Mouse (Mus musculus) MEL (cell line): ENCODE measurements around the gene Fxyd7.

ENCODE experiments used
- CTCF ChIP-seq, 3 experiments: IDR thresholded peaks in 2 of 3; conservative IDR thresholded peaks in 1 of 3; 2 replicates each; pipeline ENCODE4 v1.5.1; 2011 to 2012; ENCODE audit warnings: low read length in 3 of 3, low read depth in 2 of 3, mild to moderate bottlenecking in 2 of 3, improper control_type of control experiment in 1 of 3, inconsistent platforms in 1 of 3, mixed read lengths in 1 of 3, moderate library complexity in 1 of 3; ENCODE audit not compliant: control insufficient read depth in 1 of 3, insufficient read depth in 1 of 3, poor library complexity in 1 of 3, severe bottlenecking in 1 of 3
- E2F4 ChIP-seq: IDR thresholded peaks from 2 replicates; pipeline ENCODE4 v1.6.1; 2011; ENCODE audit warnings: low read depth, low read length, improper control_type of control experiment, borderline replicate concordance
- GATA1 ChIP-seq: IDR thresholded peaks from 2 replicates; pipeline ENCODE4 v1.6.1; 2011; ENCODE audit warnings: low read depth, low read length, improper control_type of control experiment
- NELFE ChIP-seq: IDR thresholded peaks from 2 replicates; pipeline ENCODE4 v1.6.1; 2011; ENCODE audit warnings: low read depth, low read length, improper control_type of control experiment
- POLR2A ChIP-seq, 2 experiments: IDR thresholded peaks; 2 replicates each; pipeline ENCODE4 v1.6.1; 2011 to 2012; ENCODE audit warnings: low read length in 2 of 2, mild to moderate bottlenecking in 2 of 2, control low read depth in 1 of 2, improper control_type of control experiment in 1 of 2, low read depth in 1 of 2, moderate library complexity in 1 of 2; ENCODE audit not compliant: control insufficient read depth in 1 of 2, insufficient read depth in 1 of 2, poor library complexity in 1 of 2
- POLR2AphosphoS2 ChIP-seq: IDR thresholded peaks from 2 replicates; pipeline ENCODE4 v1.6.1; 2011; ENCODE audit warnings: low read length, improper control_type of control experiment
- SMC3 ChIP-seq: IDR thresholded peaks from 2 replicates; pipeline ENCODE4 v1.6.1; 2011; ENCODE audit warnings: low read depth, low read length, improper control_type of control experiment
- TBP ChIP-seq: IDR thresholded peaks from 2 replicates; pipeline ENCODE4 v1.8.0; 2011; ENCODE audit warnings: low read depth, low read length, improper control_type of control experiment
- USF2 ChIP-seq, 2 experiments: IDR thresholded peaks; 2 replicates each; pipeline ENCODE4 v1.6.1; 2011 to 2012; ENCODE audit warnings: improper control_type of control experiment in 2 of 2, low read length in 2 of 2, borderline replicate concordance in 1 of 2, inconsistent platforms in 1 of 2, low read depth in 1 of 2, mild to moderate bottlenecking in 1 of 2; ENCODE audit not compliant: insufficient read depth in 1 of 2
- ZMIZ1 ChIP-seq: IDR thresholded peaks from 2 replicates; pipeline ENCODE4 v1.6.1; 2012; ENCODE audit warnings: low read depth, mild to moderate bottlenecking, inconsistent platforms, low read length, improper control_type of control experiment, moderate library complexity

DNA sequence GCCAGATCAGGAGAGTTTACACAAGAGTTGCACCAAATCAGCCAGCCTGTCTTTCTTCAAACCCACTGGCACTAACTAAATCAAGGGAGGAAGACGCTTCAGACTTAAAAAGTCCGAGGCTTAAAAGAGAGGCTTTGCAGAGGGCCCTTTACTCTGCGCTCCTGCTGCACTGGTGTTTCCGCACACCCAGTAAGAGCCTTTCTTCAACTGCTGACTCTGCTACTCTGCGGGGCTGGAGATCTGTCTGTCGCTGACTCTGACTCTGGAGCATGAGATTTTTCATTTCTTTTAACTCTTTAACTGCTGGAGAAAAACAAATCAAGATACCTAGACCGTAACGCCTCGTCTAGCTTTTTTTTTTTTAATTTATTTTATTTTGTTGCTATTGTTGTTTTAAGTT lies 32.9 kb upstream of the Fxyd7 start:
- no peak for TF ChIP-seq GATA1
- no peak for TF ChIP-seq POLR2A (IDR thresholded peaks at IDR 0.05; ENCODE audit: control insufficient read depth in 1 of 2, insufficient read depth in 1 of 2, low read depth in 1 of 2, low read length in 2 of 2, poor library complexity in 1 of 2)
- no peak for TF ChIP-seq CTCF (IDR thresholded peaks at IDR 0.05 in 2 of 3, conservative IDR thresholded peaks at IDR 0.05 in 1 of 3; ENCODE audit: control insufficient read depth in 1 of 3, insufficient read depth in 1 of 3, low read depth in 2 of 3, low read length in 3 of 3, poor library complexity in 1 of 3, severe bottlenecking in 1 of 3)
- TF ChIP-seq USF2 (IDR thresholded peaks at IDR 0.05; ENCODE audit: borderline replicate concordance in 1 of 2, insufficient read depth in 1 of 2, low read depth in 1 of 2, low read length in 2 of 2), result no peak
- no peak for TF ChIP-seq SMC3
- no peak for TF ChIP-seq NELFE
- no peak for TF ChIP-seq TBP
- TF ChIP-seq ZMIZ1, result no peak
- no peak for TF ChIP-seq POLR2AphosphoS2
- no peak for TF ChIP-seq E2F4
